Mouse (Mus musculus) lung, adult 2 months (tissue): Measurements from ENCODE around the gene Slc23a2. TPM values are rescaled to one million over a fixed set of nuclear protein-coding genes. Genes with fewer than 3 reads are reported as not detected.

Experiments
- DNase-seq: peaks from one replicate; pipeline ENCODE4 v3.0.0; 2022
- H3K4me1 ChIP-seq: fragments of 200-500 bp; 2 replicates; pipeline ENCODE4 v1.6.1; 2011; ENCODE audit warnings: low read length; ENCODE audit not compliant: control insufficient read depth, insufficient read depth
- H3K4me3 ChIP-seq: fragments of 200-500 bp; replicated peaks from 2 replicates; pipeline ENCODE3; 2011; ENCODE audit warnings: low read depth, mild to moderate bottlenecking, control low read depth, low read length; ENCODE audit errors: extremely low read depth
- CTCF ChIP-seq: fragments of 200-500 bp; IDR thresholded peaks from 2 replicates; pipeline ENCODE4 v1.5.1; 2011; ENCODE audit warnings: mild to moderate bottlenecking, low read length, control low read depth; ENCODE audit not compliant: insufficient read depth
- POLR2A ChIP-seq: fragments of 200-500 bp; IDR thresholded peaks from 2 replicates; pipeline ENCODE4 v1.6.1; 2011; ENCODE audit warnings: low read depth, mild to moderate bottlenecking, control low read depth, low read length, borderline replicate concordance; ENCODE audit errors: extremely low read depth
- WGBS: fragments of 180-500 bp; shearing (Covaris S2); methylation state at CpG from one replicate; pipeline ENCODE4 v1.1.7; 2018; 5-methylcytosine and 5-hydroxymethylcytosine counted together
- polyA plus RNA-seq: library from polyadenylated mRNA; depleted of rRNA; stranded (reverse); fragments of >200 nt; gene quantifications from 2 replicates; pipeline ENCODE4 v1.2.3, GENCODE M21; 2012

Gene Slc23a2
- polyA plus RNA-seq, 1 experiment = 82.2 TPM

DNA sequence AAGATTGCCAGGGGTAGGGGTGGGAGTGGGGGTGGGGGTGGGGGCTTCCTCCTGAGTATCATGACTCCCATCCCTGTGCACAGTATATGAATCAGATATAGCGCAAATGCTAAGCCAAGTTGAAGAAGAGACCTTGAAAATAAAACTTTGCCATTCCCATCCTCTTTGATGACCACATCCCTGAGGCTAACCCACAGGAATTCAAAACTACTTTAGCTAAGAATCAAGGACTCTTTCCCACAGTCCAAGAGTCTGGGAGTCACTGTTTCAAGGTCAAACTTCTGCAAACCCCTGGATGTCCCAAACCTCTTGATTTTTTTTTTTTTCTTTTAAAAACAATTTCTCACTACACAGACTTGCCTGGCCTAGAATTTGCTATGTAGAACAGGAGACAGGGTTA, 18.7 kb upstream of the Slc23a2 start:
- TF ChIP-seq CTCF (no peak), POLR2A (no peak)
- no peaks in the 10 kb centered on the region for H3K4me1 ChIP-seq
- no peak for DNase-seq
- WGBS = 100% methylated on average over 1 of the region's 1 CpGs
- H3K4me3 ChIP-seq = no peak overlapping the region

DNA sequence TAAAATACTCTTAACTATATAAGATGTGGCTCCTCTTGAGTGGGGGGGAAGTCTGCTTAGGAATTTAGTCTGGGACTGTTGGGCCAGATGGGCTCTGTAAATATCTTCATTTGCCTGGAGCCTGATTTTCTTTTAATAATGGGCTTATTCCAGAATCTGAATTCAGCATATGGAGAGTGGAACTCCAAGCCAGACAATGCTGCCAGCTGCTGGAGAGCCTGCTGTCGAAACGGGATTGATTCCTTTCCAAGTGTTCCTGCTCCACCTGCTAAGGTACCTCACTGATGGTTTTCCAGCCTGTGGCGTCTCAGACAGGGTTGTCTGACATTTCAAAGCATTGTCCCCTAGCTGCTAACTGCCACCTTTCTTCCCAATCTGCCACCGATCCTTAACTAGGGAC, 12.6 kb upstream of the Slc23a2 start:
- 65% methylated on average over 4 of the region's 4 CpGs for WGBS
- H3K4me1 ChIP-seq = no peaks in the 10 kb centered on the region

DNA sequence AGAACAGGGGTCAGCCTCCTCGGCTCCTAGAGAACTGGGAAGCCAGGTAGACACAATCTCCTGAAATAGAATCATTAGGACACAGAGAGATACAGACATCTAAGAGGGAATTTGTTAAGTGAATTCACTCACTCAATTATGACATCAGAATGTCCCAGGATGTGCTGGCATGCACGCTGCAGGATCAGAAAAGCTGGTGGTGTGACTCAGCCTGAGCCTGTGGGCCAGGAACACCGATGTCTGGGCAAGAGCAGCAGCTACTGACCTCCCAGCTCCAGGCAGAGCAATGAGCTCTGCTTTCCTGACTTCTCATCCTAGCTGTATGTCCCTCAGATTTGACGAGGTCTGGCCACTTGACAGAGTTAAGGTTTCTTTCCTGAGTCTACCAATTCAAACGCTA, 7.8 kb upstream of the Slc23a2 start:
- 49% methylated on average over 5 of the region's 5 CpGs for WGBS
- no peak for DNase-seq
- Histone ChIP-seq H3K4me3 (no peak overlapping the region), H3K4me1 (peaks cover 7% of the 10 kb centered on the region)
- TF ChIP-seq POLR2A (no peak), CTCF (no peak)

More for the DNA sequence above, 12.6 kb upstream of the Slc23a2 start:
- DNase-seq = no peak
- H3K4me3 ChIP-seq = no peak overlapping the region
- TF ChIP-seq POLR2A (no peak), CTCF (no peak)

DNA sequence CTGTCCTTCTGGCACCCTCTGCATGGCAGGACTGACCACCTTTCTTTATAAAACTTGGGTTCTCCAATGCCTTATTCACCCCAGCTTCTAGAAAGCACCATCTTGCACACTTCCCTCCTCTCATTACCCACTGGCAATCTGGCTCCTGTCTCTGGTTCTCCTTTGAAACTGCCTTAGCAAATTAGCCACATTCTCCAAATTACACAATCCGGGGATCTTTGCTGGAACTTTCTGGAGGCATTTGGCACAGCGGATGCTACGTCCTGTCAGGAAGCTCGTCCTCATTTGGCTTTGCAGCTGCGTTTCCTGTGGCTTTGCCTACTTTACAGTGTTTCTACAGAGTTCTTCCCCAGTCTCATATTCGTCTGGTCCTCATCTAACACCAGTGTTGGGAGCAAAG, 6.7 kb upstream of the Slc23a2 start:
- TF ChIP-seq CTCF = no peak
- TF ChIP-seq POLR2A = no peak
- H3K4me1 ChIP-seq = peaks cover 7% of the 10 kb centered on the region
- DNase-seq = no peak
- WGBS = 31% methylated on average over 6 of the region's 6 CpGs
- H3K4me3 ChIP-seq = no peak overlapping the region

DNA sequence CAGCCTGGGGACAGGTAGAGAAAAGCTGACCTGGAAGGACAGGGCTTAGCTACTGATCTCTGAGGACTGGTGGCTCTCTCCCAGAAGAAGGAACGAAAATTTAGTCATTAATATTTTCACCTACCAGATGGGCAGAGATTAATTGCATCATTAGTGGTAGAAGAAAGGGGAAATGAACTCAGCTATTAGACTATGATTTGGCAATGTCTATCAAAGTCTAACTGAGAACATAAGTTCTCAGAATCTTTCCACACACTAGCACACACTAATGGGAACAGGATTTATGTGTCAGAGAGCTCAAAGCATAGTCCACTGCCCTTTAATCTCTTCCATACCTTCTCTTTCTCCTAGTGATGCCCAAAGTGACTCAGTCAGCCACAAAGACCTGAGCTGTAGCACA, 6.0 kb upstream of the Slc23a2 start:
- H3K4me1 ChIP-seq = peaks cover 7% of the 10 kb centered on the region
- no peak for DNase-seq
- no peak overlapping the region for H3K4me3 ChIP-seq
- WGBS = 45% methylated on average over 1 of the region's 1 CpGs
- TF ChIP-seq POLR2A = no peak
- no peak for TF ChIP-seq CTCF

DNA sequence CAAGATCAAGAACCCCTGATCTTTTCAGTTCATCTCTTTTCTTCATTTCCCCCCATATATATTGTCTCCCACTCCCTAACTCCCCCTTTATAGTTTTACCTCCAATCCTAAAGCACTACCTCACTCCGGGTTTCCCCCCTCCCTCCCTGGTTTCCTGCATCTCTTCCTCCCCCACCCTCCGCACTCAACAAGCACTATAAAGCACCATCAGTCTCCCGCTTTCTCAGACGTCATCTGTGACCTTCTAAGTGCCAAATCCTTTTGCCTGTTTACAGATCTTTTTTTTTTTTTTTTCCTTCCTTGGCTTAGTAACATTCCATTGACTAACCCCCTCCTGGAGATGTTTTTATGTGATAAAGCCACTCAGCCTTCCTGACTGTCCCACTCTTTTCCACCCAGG, 1.6 kb upstream of the Slc23a2 start:
- 24% methylated on average over 4 of the region's 4 CpGs for WGBS
- peaks cover 5% of the 10 kb centered on the region for H3K4me1 ChIP-seq
- no peak overlapping the region for H3K4me3 ChIP-seq
- TF ChIP-seq POLR2A (no peak), CTCF (no peak)
- no peak for DNase-seq

DNA sequence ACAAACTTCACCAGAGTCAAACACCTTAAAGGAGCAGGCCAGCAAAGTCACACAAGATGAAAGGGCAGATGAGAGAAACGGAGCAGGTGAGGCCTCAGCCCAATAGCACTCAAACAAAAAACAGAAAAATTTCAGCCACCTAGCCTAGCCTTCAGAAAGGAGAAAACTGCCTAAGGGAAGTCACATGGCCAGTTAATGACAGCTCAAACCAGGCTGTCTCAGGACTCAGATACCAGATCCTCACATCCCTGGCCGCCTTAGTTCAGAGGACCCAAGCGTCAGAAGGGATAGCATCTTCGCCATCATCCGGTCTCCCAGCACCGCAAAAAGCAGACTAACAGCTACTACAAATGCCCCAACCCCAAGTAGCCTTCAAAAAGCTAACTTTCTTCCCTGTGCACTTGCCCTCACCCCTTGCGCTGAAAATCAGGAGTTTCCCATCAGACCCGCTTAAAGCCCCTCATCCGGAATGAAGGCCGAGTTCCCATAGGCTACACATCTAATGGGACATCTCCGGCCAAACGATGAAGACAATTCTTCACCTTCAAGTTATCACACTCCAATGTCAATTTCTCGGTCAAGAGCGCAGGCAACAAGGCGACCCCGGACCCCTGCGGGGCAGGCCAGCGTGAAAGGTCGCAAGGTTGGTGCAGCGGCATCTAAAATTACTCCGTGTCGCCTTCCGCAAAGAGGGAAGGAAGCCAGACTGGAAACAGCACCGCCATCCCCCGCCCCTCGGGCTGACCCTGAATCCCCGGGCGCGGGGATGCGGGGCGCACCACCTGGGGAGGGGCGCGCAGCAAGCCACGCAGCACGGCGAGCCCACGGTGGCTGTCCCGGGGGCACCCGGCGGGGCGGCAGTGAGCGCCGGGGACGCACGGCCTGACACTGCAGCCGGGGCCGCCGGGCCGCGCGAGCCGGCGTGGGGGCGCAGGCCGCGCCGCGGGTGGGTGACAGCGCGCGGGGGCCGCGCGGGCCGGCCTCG, 673 bp downstream of the Slc23a2 start:
- DNase-seq = peak; percentile 41
- TF ChIP-seq CTCF (no peak), POLR2A (no peak)
- WGBS = 4% methylated on average over 66 of the region's 66 CpGs
- Histone ChIP-seq H3K4me1 (peaks cover 13% of the 10 kb centered on the region), H3K4me3 (peak overlapping the region; percentile 81)

DNA sequence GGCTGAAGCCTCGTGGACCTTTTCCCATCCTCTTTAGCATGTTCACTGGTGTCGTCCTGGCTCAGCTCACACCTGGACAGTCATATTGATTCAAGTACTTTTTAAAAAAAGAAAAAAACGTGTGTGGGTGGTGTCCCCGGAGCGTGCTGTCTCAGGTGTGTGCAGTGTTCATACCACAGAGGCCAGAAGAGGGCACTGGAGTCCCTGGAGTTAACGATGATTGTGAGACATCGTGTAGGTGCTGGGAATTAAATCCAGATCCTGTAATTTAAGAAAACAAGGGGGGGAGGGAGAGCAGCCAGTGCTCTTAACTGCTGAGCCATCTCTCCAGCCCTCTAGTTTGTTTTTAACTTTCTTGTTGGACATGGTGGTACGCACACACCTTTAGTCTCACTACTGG, 2.3 kb downstream of the Slc23a2 start:
- no peak for TF ChIP-seq CTCF
- TF ChIP-seq POLR2A = no peak
- Histone ChIP-seq H3K4me3 (no peak overlapping the region), H3K4me1 (peaks cover 21% of the 10 kb centered on the region)
- WGBS = 80% methylated on average over 8 of the region's 8 CpGs
- no peak for DNase-seq

DNA sequence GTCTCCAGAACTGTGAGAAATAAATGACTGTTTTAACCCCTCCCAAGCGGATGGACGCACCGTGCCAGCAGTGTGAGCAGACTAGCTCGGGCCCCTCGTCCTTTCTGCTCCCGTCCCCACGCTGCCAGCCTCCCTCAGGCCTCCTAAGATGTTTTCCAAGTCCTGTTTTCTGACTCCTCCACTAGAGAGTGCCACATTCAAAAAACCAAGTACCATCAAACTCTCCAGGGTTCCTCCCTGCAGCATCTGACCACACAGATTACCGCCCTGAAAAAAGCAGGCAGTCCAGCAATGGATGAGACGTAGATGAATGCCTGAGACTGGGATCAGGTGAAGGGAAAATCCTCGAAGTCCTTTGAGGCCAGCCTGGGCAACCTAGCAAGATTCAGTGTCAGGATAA, 4.4 kb downstream of the Slc23a2 start:
- 53% methylated on average over 10 of the region's 10 CpGs for WGBS
- no peak for DNase-seq
- no peak overlapping the region for H3K4me3 ChIP-seq
- peaks cover 21% of the 10 kb centered on the region for H3K4me1 ChIP-seq
- TF ChIP-seq POLR2A (no peak), CTCF (no peak)

DNA sequence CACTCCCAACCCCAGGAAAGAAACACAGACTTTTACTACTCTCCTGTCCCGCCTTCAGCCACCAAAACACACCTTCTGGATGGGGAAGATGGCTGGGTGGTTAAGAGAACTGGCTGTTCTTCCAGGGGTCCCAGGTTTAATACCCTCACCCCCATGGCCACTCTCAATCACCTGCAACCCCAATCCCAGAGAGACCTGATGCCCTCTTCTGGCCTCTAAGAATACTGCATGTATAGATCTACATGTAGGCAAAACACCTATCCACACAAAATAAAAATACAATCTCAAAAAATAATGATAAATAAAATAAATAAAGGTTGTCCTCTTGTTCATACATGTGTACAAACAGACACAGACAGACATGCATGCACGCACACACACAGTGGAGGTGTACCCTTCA, 5.8 kb downstream of the Slc23a2 start:
- TF ChIP-seq POLR2A (no peak), CTCF (no peak)
- DNase-seq = no peak
- H3K4me3 ChIP-seq = no peak overlapping the region
- H3K4me1 ChIP-seq = peaks cover 26% of the 10 kb centered on the region
- WGBS = 90% methylated on average over 2 of the region's 2 CpGs
